10 mouse cellular contexts compared by ENCODE assay signal in the genomic region with DNA sequence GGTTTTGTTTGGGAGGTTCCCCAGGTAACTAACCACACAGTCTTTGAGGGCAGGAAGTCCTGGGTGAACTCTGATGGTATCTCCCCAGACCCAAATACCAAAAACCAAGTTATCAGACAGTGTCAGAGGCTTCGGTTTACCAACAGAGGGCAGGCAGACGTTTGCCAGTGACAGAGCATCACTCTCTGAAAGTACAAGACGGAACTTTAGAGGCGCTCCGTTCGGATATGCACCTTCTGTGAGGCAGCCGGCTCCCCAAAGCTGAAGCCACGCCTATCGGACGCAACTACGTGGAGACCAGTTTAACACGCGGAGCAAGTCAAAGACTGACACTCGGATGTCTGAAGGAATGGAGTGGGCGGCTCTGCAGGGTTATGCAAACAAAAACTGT. TPM values are rescaled to one million over a fixed set of nuclear protein-coding genes. Genes with fewer than 3 reads are reported as not detected.
DNase-seq lines count a peak whose midpoint lies in the region; ATAC-seq and TF ChIP-seq lines count a peak whose summit lies in the region.
"Had no signal": no experiment of that assay in that cellular context is flagged by ENCODE, and none has a peak within 500 bp of the region (broad histone marks: within the 10 kb centered on the region; RNA-seq: fewer than 3 reads in every experiment).

No protein-coding gene starts in this region.

- no peak overlapping the region for H3K27ac ChIP-seq in limb, embryonic 12.5 days
- H3K27ac ChIP-seq in limb, embryonic 10.5 days: no peak overlapping the region
- no peak overlapping the region for H3K27ac ChIP-seq in intestine, embryonic 15.5 days
- no peak overlapping the region for H3K27ac ChIP-seq in cerebellum, adult 2 months (ENCODE audit: insufficient read depth, low read length)
- H3K27ac ChIP-seq: forebrain, embryonic 13.5 days; macrophage had no signal

- H3K9ac ChIP-seq in limb, embryonic 12.5 days (replicated peaks): no peak overlapping the region
- no peak overlapping the region for H3K9ac ChIP-seq in intestine, embryonic 15.5 days
- H3K9ac ChIP-seq: forebrain, embryonic 13.5 days had no signal

- no peak for ATAC-seq in limb, embryonic 12.5 days (ENCODE audit: insufficient number of reproducible peaks, insufficient read depth, low FRiP score, low TSS enrichment, low read depth)
- ATAC-seq in intestine, embryonic 15.5 days: no peak
- ATAC-seq: forebrain, embryonic 13.5 days had no signal

- peaks cover 3% of the 10 kb centered on the region; the same call in 1 of the 2 replicates for H3K36me3 ChIP-seq in limb, embryonic 12.5 days
- H3K36me3 ChIP-seq in limb, embryonic 10.5 days: 0 out of 2 replicates have a peak, but pooled peaks cover under 1% of the 10 kb centered on the region
- H3K36me3 ChIP-seq in intestine, embryonic 15.5 days: no peaks in the 10 kb centered on the region
- no peaks in the 10 kb centered on the region for H3K36me3 ChIP-seq in splenic B cell, adult 2 months (ENCODE audit: control insufficient read depth, insufficient read depth, low read length, poor library complexity, severe bottlenecking)

- DNase-seq in limb, embryonic 10.5 days (ENCODE audit: low spot score): no peak
- DNase-seq in c-Kit-positive CD71-negative TER-119-negative erythroid progenitor cells, embryonic 14.5 days (ENCODE audit: low read depth): peak; percentile 71
- DNase-seq in splenic B cell, adult 2 months (ENCODE audit: low read depth, low spot score): peak; percentile 70
- no peak for DNase-seq in cerebellum, postnatal 36 days
- DNase-seq in testis, postnatal 14 days (ENCODE audit: low spot score): no peak
- DNase-seq in cerebellum, adult 2 months: no peak

- H3K4me1 ChIP-seq in limb, embryonic 12.5 days (replicated peaks): peaks cover 15% of the 10 kb centered on the region
- peaks cover 37% of the 10 kb centered on the region for H3K4me1 ChIP-seq in limb, embryonic 10.5 days
- H3K4me1 ChIP-seq in intestine, embryonic 15.5 days (replicated peaks): peaks cover 14% of the 10 kb centered on the region
- H3K4me1 ChIP-seq in cerebellum, adult 2 months (ENCODE audit: control insufficient read depth, insufficient read depth, low read length): peaks cover 3% of the 10 kb centered on the region

- no peak for TF ChIP-seq POLR2A in cerebellum, adult 2 months (IDR thresholded peaks at IDR 0.05; ENCODE audit: borderline replicate concordance, insufficient read depth, low read length)

- H3K27me3 ChIP-seq in limb, embryonic 12.5 days: peaks cover 11% of the 10 kb centered on the region; the same call in 1 of the 2 replicates
- H3K27me3 ChIP-seq in limb, embryonic 10.5 days (ENCODE audit: low read depth, poor library complexity, severe bottlenecking): peaks cover 24% of the 10 kb centered on the region
- H3K27me3 ChIP-seq in intestine, embryonic 15.5 days (replicated peaks): peaks cover 7% of the 10 kb centered on the region; the same call in 1 of the 2 replicates
- H3K27me3 ChIP-seq in splenic B cell, adult 2 months (ENCODE audit: control insufficient read depth, insufficient read depth, low read length, poor library complexity, severe bottlenecking): peaks cover 3% of the 10 kb centered on the region; the same call in 1 of the 2 replicates
- no peaks in the 10 kb centered on the region for H3K27me3 ChIP-seq in cerebellum, adult 2 months (ENCODE audit: control insufficient read depth, insufficient read depth, low read length)

- no peak overlapping the region for H3K4me3 ChIP-seq in limb, embryonic 12.5 days (replicated peaks)
- H3K4me3 ChIP-seq in limb, embryonic 10.5 days: no peak overlapping the region
- H3K4me3 ChIP-seq in intestine, embryonic 15.5 days (replicated peaks): no peak overlapping the region
- no peak overlapping the region for H3K4me3 ChIP-seq in cerebellum, adult 2 months (replicated peaks; ENCODE audit: insufficient read depth, low read depth, low read length)
- H3K4me3 ChIP-seq: forebrain, embryonic 13.5 days had no signal

- 0 out of 2 replicates have a peak overlapping the region, but pooled peaks have one; percentile 6 for H3K4me2 ChIP-seq in limb, embryonic 12.5 days
- H3K4me2 ChIP-seq in intestine, embryonic 15.5 days (replicated peaks): peak overlapping the region; percentile 46
- H3K4me2 ChIP-seq: forebrain, embryonic 13.5 days had no signal

- TF ChIP-seq CTCF in cerebellum, adult 2 months (IDR thresholded peaks at IDR 0.05; ENCODE audit: borderline replicate concordance, insufficient read depth, low read depth, low read length): no peak

- no peaks in the 10 kb centered on the region for H3K9me3 ChIP-seq in limb, embryonic 12.5 days
- no peaks in the 10 kb centered on the region for H3K9me3 ChIP-seq in limb, embryonic 10.5 days (replicated peaks)
- H3K9me3 ChIP-seq in intestine, embryonic 15.5 days: no peaks in the 10 kb centered on the region
- H3K9me3 ChIP-seq: forebrain, embryonic 13.5 days had no signal

- 35% methylated on average over 15 of the region's 15 CpGs for WGBS in limb, embryonic 12.5 days
- WGBS in limb, embryonic 10.5 days: 31% methylated on average over 15 of the region's 15 CpGs
- WGBS in intestine, embryonic 15.5 days: 26% methylated on average over 15 of the region's 15 CpGs
- 32% methylated on average over 15 of the region's 15 CpGs for WGBS in cerebellum, adult 2 months

RNA-seq across cellular contexts. Expression of a gene that starts 3.0 kb away (rescaled TPM):
- 8.6 and 9.6 TPM in 2 replicates for polyA plus RNA-seq in limb, embryonic 12.5 days (2016; fragmentation: Nextera tagmentation; extraction: Ambion mirVana)
- 5.4 and 7.2 TPM in 2 replicates for polyA plus RNA-seq in limb, embryonic 10.5 days (2016; fragmentation: Nextera tagmentation; extraction: Ambion mirVana)
- polyA plus RNA-seq in intestine, embryonic 15.5 days (2015; fragmentation: Nextera tagmentation; extraction: Ambion mirVana): 13.1 and 16.6 TPM in 2 replicates
- polyA plus RNA-seq in cerebellum, adult 2 months (2012; rRNA removed): 5.2 and 6.1 TPM in 2 replicates

Comparison
In these comparisons a context has a peak if more than half of its experiments do, and no peak if none do; other contexts are left out.
1. DNase-seq: peak in c-Kit-positive CD71-negative TER-119-negative erythroid progenitor cells, embryonic 14.5 days (single experiment) and splenic B cell, adult 2 months (single experiment); none in limb, embryonic 10.5 days (single experiment), cerebellum, postnatal 36 days (0 of 2), testis, postnatal 14 days (single experiment) and cerebellum, adult 2 months (0 of 2).